Mouse (Mus musculus): ENCODE results near the gene Nkpd1. TPM values are rescaled to one million over a fixed set of nuclear protein-coding genes. Genes with fewer than 3 reads are reported as not detected.
A peak's percentile ranks its signal among the peaks of the same experiment; 100 is the strongest.

The Nkpd1 gene
- polyA plus RNA-seq, 1 experiment from 2014 or later = 0.32 TPM

- no peak overlapping the region for H3K4me3 ChIP-seq
- 88% methylated on average over 14 of the region's 14 CpGs for WGBS
- no peak overlapping the region for H3K4me2 ChIP-seq
- H3K36me3 ChIP-seq = peaks cover 69% of the 10 kb centered on the region
- H3K9me3 ChIP-seq = no peaks in the 10 kb centered on the region
- ATAC-seq (ENCODE audit: low FRiP score) = no peak
- H3K27me3 ChIP-seq = no peaks in the 10 kb centered on the region
- no peak overlapping the region for H3K27ac ChIP-seq
- peaks cover 6% of the 10 kb centered on the region for H3K4me1 ChIP-seq (replicated peaks)
- no peak overlapping the region for H3K9ac ChIP-seq
These were observed 14.6 kb downstream of the Nkpd1 start for GRCm38 (mm10) chr7:19532240-19532639.

GRCm38 (mm10) chr7:19534676-19535075, 17.0 kb downstream of the Nkpd1 start:
- Histone ChIP-seq H3K36me3 (peaks cover 55% of the 10 kb centered on the region), H3K27me3 (no peaks in the 10 kb centered on the region), H3K9me3 (no peaks in the 10 kb centered on the region), H3K4me2 (no peak overlapping the region), H3K4me3 (no peak overlapping the region), H3K9ac (no peak overlapping the region), H3K4me1 (replicated peaks) (peaks cover 10% of the 10 kb centered on the region), H3K27ac (no peak overlapping the region)
- no peak for ATAC-seq (ENCODE audit: low FRiP score)
- WGBS = 93% methylated on average over 10 of the region's 10 CpGs

- 94% methylated on average over 2 of the region's 2 CpGs for WGBS
- H3K27me3 ChIP-seq = no peaks in the 10 kb centered on the region
- H3K4me1 ChIP-seq (replicated peaks) = peaks cover 48% of the 10 kb centered on the region
- no peak overlapping the region for H3K4me3 ChIP-seq
- no peak for ATAC-seq (ENCODE audit: low FRiP score)
- H3K27ac ChIP-seq = peak overlapping the region; percentile 70; the same call in 1 of the 2 replicates
- no peaks in the 10 kb centered on the region for H3K36me3 ChIP-seq
- peak overlapping the region; percentile 13; the same call in 1 of the 2 replicates for H3K9ac ChIP-seq
- no peaks in the 10 kb centered on the region for H3K9me3 ChIP-seq
- H3K4me2 ChIP-seq = no peak overlapping the region
These were observed 23.3 kb downstream of the Nkpd1 start for GRCm38 (mm10) chr7:19540771-19541566.

GRCm38 (mm10) chr7:19541681-19542154, 24.1 kb downstream of the Nkpd1 start:
- Histone ChIP-seq H3K9ac (peak overlapping the region; percentile 20; the same call in 1 of the 2 replicates), H3K4me1 (replicated peaks) (peaks cover 51% of the 10 kb centered on the region), H3K4me3 (no peak overlapping the region), H3K27ac (peak overlapping the region; percentile 70), H3K27me3 (no peaks in the 10 kb centered on the region), H3K36me3 (no peaks in the 10 kb centered on the region), H3K4me2 (no peak overlapping the region; the same call in 1 of the 2 replicates), H3K9me3 (no peaks in the 10 kb centered on the region)
- peak; percentile 5; the same call in 1 of the 2 replicates for ATAC-seq (ENCODE audit: low FRiP score)
- 59% methylated on average over 7 of the region's 7 CpGs for WGBS

- Histone ChIP-seq H3K4me3 (no peak overlapping the region), H3K9ac (peak overlapping the region; percentile 20; the same call in 1 of the 2 replicates), H3K36me3 (no peaks in the 10 kb centered on the region), H3K27ac (peak overlapping the region; percentile 70), H3K4me1 (replicated peaks) (peaks cover 50% of the 10 kb centered on the region), H3K9me3 (no peaks in the 10 kb centered on the region), H3K27me3 (no peaks in the 10 kb centered on the region), H3K4me2 (no peak overlapping the region; the same call in 1 of the 2 replicates)
- peak; percentile 74 for ATAC-seq (ENCODE audit: low FRiP score)
- 49% methylated on average over 8 of the region's 8 CpGs for WGBS
These were observed 24.6 kb downstream of the Nkpd1 start for GRCm38 (mm10) chr7:19542155-19542691.

GRCm38 (mm10) chr7:19543584-19543983, 25.9 kb downstream of the Nkpd1 start:
- no peak for ATAC-seq (ENCODE audit: low FRiP score)
- Histone ChIP-seq H3K4me2 (no peak overlapping the region), H3K36me3 (no peaks in the 10 kb centered on the region), H3K9me3 (no peaks in the 10 kb centered on the region), H3K4me1 (replicated peaks) (peaks cover 55% of the 10 kb centered on the region), H3K4me3 (no peak overlapping the region), H3K9ac (no peak overlapping the region), H3K27ac (no peak overlapping the region), H3K27me3 (no peaks in the 10 kb centered on the region)
- WGBS = 60% methylated on average over 6 of the region's 6 CpGs

GRCm38 (mm10) chr7:19546007-19546406, 28.4 kb downstream of the Nkpd1 start:
- Histone ChIP-seq H3K4me2 (no peak overlapping the region), H3K27ac (no peak overlapping the region), H3K4me1 (replicated peaks) (peaks cover 58% of the 10 kb centered on the region), H3K9ac (no peak overlapping the region), H3K36me3 (no peaks in the 10 kb centered on the region), H3K9me3 (no peaks in the 10 kb centered on the region), H3K27me3 (no peaks in the 10 kb centered on the region), H3K4me3 (no peak overlapping the region)
- whole genome bisulfite sequencing = 75% methylated on average over 3 of the region's 3 CpGs
- ATAC-seq (ENCODE audit: low FRiP score) = no peak

GRCm38 (mm10) chr7:19547344-19547969, 29.8 kb downstream of the Nkpd1 start:
- peaks cover 6% of the 10 kb centered on the region for H3K36me3 ChIP-seq
- H3K9me3 ChIP-seq = no peaks in the 10 kb centered on the region
- no peak overlapping the region for H3K4me2 ChIP-seq
- H3K4me1 ChIP-seq (replicated peaks) = peaks cover 47% of the 10 kb centered on the region
- H3K27ac ChIP-seq = no peak overlapping the region
- H3K9ac ChIP-seq = no peak overlapping the region
- no peaks in the 10 kb centered on the region for H3K27me3 ChIP-seq
- no peak overlapping the region for H3K4me3 ChIP-seq
- WGBS = 63% methylated on average over 2 of the region's 2 CpGs
- ATAC-seq (ENCODE audit: low FRiP score) = no peak

- Histone ChIP-seq H3K36me3 (peaks cover 25% of the 10 kb centered on the region), H3K4me1 (replicated peaks) (peaks cover 51% of the 10 kb centered on the region), H3K4me2 (no peak overlapping the region), H3K9ac (no peak overlapping the region), H3K4me3 (no peak overlapping the region), H3K9me3 (no peaks in the 10 kb centered on the region), H3K27ac (no peak overlapping the region), H3K27me3 (no peaks in the 10 kb centered on the region)
- 94% methylated on average over 10 of the region's 10 CpGs for WGBS
- ATAC-seq (ENCODE audit: low FRiP score) = no peak
These were observed 31.8 kb downstream of the Nkpd1 start for GRCm38 (mm10) chr7:19549394-19549793.

- H3K4me2 ChIP-seq = no peak overlapping the region
- H3K27me3 ChIP-seq = no peaks in the 10 kb centered on the region
- 86% methylated on average over 5 of the region's 5 CpGs for WGBS
- H3K36me3 ChIP-seq = peaks cover 37% of the 10 kb centered on the region
- H3K27ac ChIP-seq = no peak overlapping the region
- H3K4me3 ChIP-seq = no peak overlapping the region
- no peak for ATAC-seq (ENCODE audit: low FRiP score)
- H3K9ac ChIP-seq = no peak overlapping the region
- peaks cover 44% of the 10 kb centered on the region for H3K4me1 ChIP-seq (replicated peaks)
- no peaks in the 10 kb centered on the region for H3K9me3 ChIP-seq
These were observed 34.0 kb downstream of the Nkpd1 start for GRCm38 (mm10) chr7:19551634-19552033.

- no peaks in the 10 kb centered on the region for H3K9me3 ChIP-seq
- no peak for ATAC-seq (ENCODE audit: low FRiP score)
- H3K4me1 ChIP-seq (replicated peaks) = peaks cover 47% of the 10 kb centered on the region
- H3K9ac ChIP-seq = no peak overlapping the region
- no peak overlapping the region for H3K27ac ChIP-seq
- H3K36me3 ChIP-seq = peaks cover 37% of the 10 kb centered on the region
- 62% methylated on average over 2 of the region's 2 CpGs for WGBS
- no peak overlapping the region for H3K4me3 ChIP-seq
- H3K4me2 ChIP-seq = no peak overlapping the region
- H3K27me3 ChIP-seq = no peaks in the 10 kb centered on the region
These were observed 34.8 kb downstream of the Nkpd1 start for GRCm38 (mm10) chr7:19552443-19552842.

- H3K4me3 ChIP-seq = no peak overlapping the region
- H3K4me1 ChIP-seq (replicated peaks) = peaks cover 56% of the 10 kb centered on the region
- H3K9me3 ChIP-seq = no peaks in the 10 kb centered on the region
- 94% methylated on average over 1 of the region's 1 CpGs for WGBS
- ATAC-seq (ENCODE audit: low FRiP score) = no peak
- no peak overlapping the region for H3K27ac ChIP-seq
- H3K9ac ChIP-seq = no peak overlapping the region; the same call in 1 of the 2 replicates
- no peaks in the 10 kb centered on the region for H3K27me3 ChIP-seq
- H3K4me2 ChIP-seq = no peak overlapping the region
- peaks cover 43% of the 10 kb centered on the region for H3K36me3 ChIP-seq
These were observed 36.5 kb downstream of the Nkpd1 start for GRCm38 (mm10) chr7:19554168-19554567.
